Mouse (Mus musculus) liver, postnatal 0 days (tissue): Measurements from ENCODE around the gene Aldh3b1. TPM values are rescaled to one million over a fixed set of nuclear protein-coding genes. Genes with fewer than 3 reads are reported as not detected.
"Not testable (repeated sequence)": the region's sequence is repeated elsewhere in the genome, so short reads cannot be mapped to it uniquely, and the experiment has no call there.

Source experiments
- ATAC-seq: fragments of 200-750 bp; cut with Nextera tagmentation; 2 replicates; pipeline ENCODE4 v1.8.0; 2017; ENCODE audit warnings: mild to moderate bottlenecking, moderate library complexity
- DNase-seq: peaks from one replicate; pipeline ENCODE4 v3.0.0-alpha.2; 2016
- H3K27ac ChIP-seq: fragments of 300-500 bp; sonication (generic); 2 replicates; pipeline ENCODE4 v1.5.1; 2014; ENCODE audit warnings: antibody characterized with exemption, moderate library complexity, mild to moderate bottlenecking, low read depth
- H3K27me3 ChIP-seq: fragments of 300-500 bp; sonication (generic); 2 replicates; pipeline ENCODE4 v1.6.1; 2014; ENCODE audit warnings: low read length, control low read depth, mixed read lengths; ENCODE audit not compliant: insufficient read depth
- H3K36me3 ChIP-seq: fragments of 300-500 bp; sonication (generic); replicated peaks from 2 replicates; pipeline ENCODE4 v1.6.1; 2014; ENCODE audit warnings: mild to moderate bottlenecking, control low read depth, low read length, moderate library complexity, mixed read lengths; ENCODE audit not compliant: insufficient read depth
- H3K4me1 ChIP-seq: fragments of 300-500 bp; sonication (generic); 2 replicates; pipeline ENCODE4 v1.6.1; 2014; ENCODE audit warnings: antibody characterized with exemption, mild to moderate bottlenecking, control low read depth; ENCODE audit not compliant: insufficient read depth
- H3K4me2 ChIP-seq: fragments of 300-500 bp; sonication (generic); 2 replicates; pipeline ENCODE4 v1.6.1; 2014; ENCODE audit warnings: low read depth, mild to moderate bottlenecking, low read length, moderate library complexity, mixed read lengths
- H3K4me3 ChIP-seq: fragments of 300-500 bp; sonication (generic); 2 replicates; pipeline ENCODE4 v1.5.1; 2014; ENCODE audit warnings: low read depth, low read length
- H3K9ac ChIP-seq: fragments of 300-500 bp; sonication (generic); replicated peaks from 2 replicates; pipeline ENCODE4 v1.6.1; 2014; ENCODE audit warnings: mild to moderate bottlenecking, moderate library complexity
- H3K9me3 ChIP-seq: fragments of 300-500 bp; sonication (generic); 2 replicates; pipeline ENCODE4 v1.6.1; 2016; ENCODE audit warnings: mild to moderate bottlenecking, control low read depth, low read length, mixed read lengths
- CTCF ChIP-seq: sonication (generic); IDR thresholded peaks from 2 replicates; pipeline ENCODE4 v1.5.1; 2016; ENCODE audit warnings: antibody characterized with exemption, low read depth
- EP300 ChIP-seq: IDR thresholded peaks from 2 replicates; pipeline ENCODE4 v1.6.1; 2016; ENCODE audit warnings: antibody characterized with exemption, low read depth, mild to moderate bottlenecking
- WGBS: fragments of 180-500 bp; shearing (Covaris S2); extraction: QIAGEN DNeasy Blood & Tissue Kit; methylation state at CpG from one replicate; pipeline ENCODE4 v1.1.7; 2014; ENCODE audit not compliant: insufficient replicate concordance; 5-methylcytosine and 5-hydroxymethylcytosine counted together
- polyA plus RNA-seq: library from polyadenylated mRNA; unstranded; fragments of >200 nt; fragmentation: Nextera tagmentation; extraction: Ambion mirVana; gene quantifications from 2 replicates; pipeline ENCODE4 v1.2.1, GENCODE M21; 2015

Aldh3b1 gene
- polyA plus RNA-seq: 9.5 TPM in 2 replicates

GRCm38 (mm10) chr19:3929211-3929941 lies at the start of gene Aldh3b1:
Gene Aldh3b1 (minus strand): TSS chr19:3929808.
- Histone ChIP-seq H3K9me3 (no peaks in the 10 kb centered on the region), H3K27ac (peak within 1 kb of the TSS; percentile 67), H3K4me2 (peak within 1 kb of the TSS; percentile 51), H3K4me1 (peaks cover 36% of the 10 kb centered on the region), H3K36me3 (no peaks in the 10 kb centered on the region), H3K9ac (peak within 1 kb of the TSS; percentile 47), H3K27me3 (no peaks in the 10 kb centered on the region), H3K4me3 (peak within 1 kb of the TSS; percentile 30)
- peak; percentile 90 for DNase-seq
- TF ChIP-seq CTCF (no peak), EP300 (peak; percentile 12; the same call in 1 of the 2 replicates)
- 14% methylated on average over 12 of the region's 12 CpGs for WGBS
- ATAC-seq: peak; percentile 83

GRCm38 (mm10) chr19:3975866-3976265 lies 46.3 kb upstream of the Aldh3b1 start:
- whole genome bisulfite sequencing: 74% methylated on average over 2 of the region's 2 CpGs
- no peaks in the 10 kb centered on the region for H3K4me1 ChIP-seq
- no peak for ATAC-seq
- TF ChIP-seq EP300: no peak
- TF ChIP-seq CTCF: no peak
- H3K36me3 ChIP-seq: no peaks in the 10 kb centered on the region
- no peaks in the 10 kb centered on the region for H3K27me3 ChIP-seq
- DNase-seq: no peak
- H3K9ac ChIP-seq: no peak overlapping the region
- no peak overlapping the region for H3K4me2 ChIP-seq
- H3K9me3 ChIP-seq: no peaks in the 10 kb centered on the region
- no peak overlapping the region for H3K4me3 ChIP-seq
- no peak overlapping the region for H3K27ac ChIP-seq

GRCm38 (mm10) chr19:3974608-3975007 lies 45.0 kb upstream of the Aldh3b1 start:
- not testable (repeated sequence) for H3K9ac ChIP-seq
- WGBS: 80% methylated on average over 6 of the region's 6 CpGs

GRCm38 (mm10) chr19:3972229-3972628 lies 42.6 kb upstream of the Aldh3b1 start, which contains the start of gene Aldh3b2:
Gene Aldh3b2 (plus strand): TSS chr19:3972328.
- Histone ChIP-seq H3K9me3 (no peaks in the 10 kb centered on the region), H3K4me2 (no peak within 1 kb of the TSS), H3K36me3 (no peaks in the 10 kb centered on the region), H3K4me1 (no peaks in the 10 kb centered on the region), H3K27me3 (no peaks in the 10 kb centered on the region), H3K9ac (no peak within 1 kb of the TSS), H3K27ac (no peak within 1 kb of the TSS), H3K4me3 (no peak within 1 kb of the TSS)
- WGBS: 47% methylated on average over 9 of the region's 9 CpGs
- TF ChIP-seq CTCF: no peak
- TF ChIP-seq EP300: no peak
- no peak for DNase-seq
- peak; percentile 60; the same call in 1 of the 2 replicates for ATAC-seq

More at GRCm38 (mm10) chr19:3974608-3975007, 45.0 kb upstream of the Aldh3b1 start:
- H3K4me1 ChIP-seq, H3K27ac ChIP-seq, ATAC-seq, DNase-seq, H3K9me3 ChIP-seq, H3K27me3 ChIP-seq, H3K4me2 ChIP-seq, H3K36me3 ChIP-seq, H3K4me3 ChIP-seq: not testable (repeated sequence)

- no peaks in the 10 kb centered on the region for H3K36me3 ChIP-seq
- H3K27ac ChIP-seq: no peak overlapping the region
- no peaks in the 10 kb centered on the region for H3K4me1 ChIP-seq
- WGBS: 49% methylated on average over 3 of the region's 3 CpGs
- H3K9me3 ChIP-seq: no peaks in the 10 kb centered on the region
- no peak overlapping the region for H3K4me2 ChIP-seq
- DNase-seq (no peak), ATAC-seq (no peak)
- no peak overlapping the region for H3K9ac ChIP-seq
- TF ChIP-seq EP300 (no peak), CTCF (no peak)
- H3K4me3 ChIP-seq: no peak overlapping the region
- H3K27me3 ChIP-seq: no peaks in the 10 kb centered on the region
Measured at GRCm38 (mm10) chr19:3967258-3967657, 37.6 kb upstream of the Aldh3b1 start.

GRCm38 (mm10) chr19:3966330-3967075 lies 36.9 kb upstream of the Aldh3b1 start:
- Histone ChIP-seq H3K4me2 (no peak overlapping the region), H3K9me3 (no peaks in the 10 kb centered on the region), H3K27ac (no peak overlapping the region), H3K36me3 (no peaks in the 10 kb centered on the region), H3K9ac (no peak overlapping the region), H3K4me3 (no peak overlapping the region), H3K4me1 (no peaks in the 10 kb centered on the region), H3K27me3 (no peaks in the 10 kb centered on the region)
- 74% methylated on average over 11 of the region's 11 CpGs for WGBS
- ATAC-seq: no peak
- TF ChIP-seq CTCF (peak; percentile 30), EP300 (no peak)
- no peak for DNase-seq
